Mouse (Mus musculus): ENCODE data around the gene 2310034G01Rik. TPM values are rescaled to one million over a fixed set of nuclear protein-coding genes. Genes with fewer than 3 reads are reported as not detected.
A peak's percentile ranks its signal among the peaks of the same experiment; 100 is the strongest.

2310034G01Rik gene
- total and polyA plus RNA-seq, 3 experiments: 0.34 to 0.66 (median 0.43) TPM

- Histone ChIP-seq H3K27me3 (ENCODE audit: control insufficient read depth, insufficient read depth, low read length) (peaks cover 21% of the 10 kb centered on the region), H3K9ac (ENCODE audit: low read depth, low read length) (no peak overlapping the region), H3K36me3 (ENCODE audit: control insufficient read depth, insufficient read depth, low read length) (no peaks in the 10 kb centered on the region), H3K4me1 (ENCODE audit: control insufficient read depth, insufficient read depth, low read length) (peaks cover 2% of the 10 kb centered on the region; the same call in 1 of the 2 replicates), H3K27ac (no peak overlapping the region), H3K79me2 (replicated peaks; ENCODE audit: control insufficient read depth, insufficient read depth, low read length) (no peaks in the 10 kb centered on the region), H3K4me3 (no peak overlapping the region)
- DNase-seq: peak in 1 of 2 experiments; percentile 14
- TF ChIP-seq POLR2A (IDR thresholded peaks at IDR 0.05; ENCODE audit: insufficient read depth, low read depth, low read length) (no peak), EP300 (IDR thresholded peaks at IDR 0.05; ENCODE audit: insufficient read depth, low read depth, low read length) (no peak), CTCF (IDR thresholded peaks at IDR 0.05) (no peak)
- intact Hi-C loops (cut with DNase I): no loop called here
- WGBS: 35% methylated on average over 6 of the region's 6 CpGs
These were observed 28.8 kb downstream of the 2310034G01Rik start for GRCm38 (mm10) chr19:46321101-46321943.

- Histone ChIP-seq H3K79me2 (replicated peaks; ENCODE audit: control insufficient read depth, insufficient read depth, low read length) (no peaks in the 10 kb centered on the region), H3K27ac (no peak overlapping the region), H3K4me1 (ENCODE audit: control insufficient read depth, insufficient read depth, low read length) (peaks cover 2% of the 10 kb centered on the region; the same call in 1 of the 2 replicates), H3K27me3 (ENCODE audit: control insufficient read depth, insufficient read depth, low read length) (peaks cover 27% of the 10 kb centered on the region), H3K4me3 (no peak overlapping the region), H3K9ac (ENCODE audit: low read depth, low read length) (no peak overlapping the region), H3K36me3 (ENCODE audit: control insufficient read depth, insufficient read depth, low read length) (no peaks in the 10 kb centered on the region)
- no peak for TF ChIP-seq CTCF (IDR thresholded peaks at IDR 0.05)
- TF ChIP-seq EP300 (IDR thresholded peaks at IDR 0.05; ENCODE audit: insufficient read depth, low read depth, low read length): no peak
- TF ChIP-seq POLR2A (IDR thresholded peaks at IDR 0.05; ENCODE audit: insufficient read depth, low read depth, low read length): no peak
- DNase-seq: peak; percentile 1 to 14
- intact Hi-C loops (cut with DNase I): no loop called here
- 75% methylated on average over 8 of the region's 8 CpGs for WGBS
These were observed 29.9 kb downstream of the 2310034G01Rik start for GRCm38 (mm10) chr19:46320076-46320785.

- 11% methylated on average over 16 of the region's 16 CpGs for WGBS
These were observed 31.3 kb downstream of the 2310034G01Rik start for GRCm38 (mm10) chr19:46318586-46319378.

GRCm38 (mm10) chr19:46318031-46318471 lies 32.1 kb downstream of the 2310034G01Rik start:
- peak; percentile 45 to 48 for DNase-seq
- Histone ChIP-seq H3K36me3 (ENCODE audit: control insufficient read depth, insufficient read depth, low read length) (no peaks in the 10 kb centered on the region), H3K9ac (ENCODE audit: low read depth, low read length) (peak overlapping the region; percentile 15; the same call in 1 of the 2 replicates), H3K27me3 (ENCODE audit: control insufficient read depth, insufficient read depth, low read length) (peaks cover 27% of the 10 kb centered on the region), H3K79me2 (replicated peaks; ENCODE audit: control insufficient read depth, insufficient read depth, low read length) (no peaks in the 10 kb centered on the region), H3K4me3 (peak overlapping the region; percentile 14; the same call in 1 of the 2 replicates), H3K4me1 (ENCODE audit: control insufficient read depth, insufficient read depth, low read length) (peaks cover 2% of the 10 kb centered on the region; the same call in 1 of the 2 replicates), H3K27ac (no peak overlapping the region)
- WGBS: 2% methylated on average over 25 of the region's 42 CpGs
- TF ChIP-seq CTCF (IDR thresholded peaks at IDR 0.05): no peak
- no peak for TF ChIP-seq POLR2A (IDR thresholded peaks at IDR 0.05; ENCODE audit: insufficient read depth, low read depth, low read length)
- no peak for TF ChIP-seq EP300 (IDR thresholded peaks at IDR 0.05; ENCODE audit: insufficient read depth, low read depth, low read length)
- intact Hi-C loops (cut with DNase I): no loop called here

More at GRCm38 (mm10) chr19:46318586-46319378, 31.3 kb downstream of the 2310034G01Rik start:
- Histone ChIP-seq H3K36me3 (ENCODE audit: control insufficient read depth, insufficient read depth, low read length) (no peaks in the 10 kb centered on the region), H3K27me3 (ENCODE audit: control insufficient read depth, insufficient read depth, low read length) (peaks cover 27% of the 10 kb centered on the region), H3K4me3 (no peak overlapping the region), H3K9ac (ENCODE audit: low read depth, low read length) (no peak overlapping the region), H3K79me2 (replicated peaks; ENCODE audit: control insufficient read depth, insufficient read depth, low read length) (no peaks in the 10 kb centered on the region), H3K4me1 (ENCODE audit: control insufficient read depth, insufficient read depth, low read length) (peaks cover 2% of the 10 kb centered on the region; the same call in 1 of the 2 replicates), H3K27ac (no peak overlapping the region)
- TF ChIP-seq POLR2A (IDR thresholded peaks at IDR 0.05; ENCODE audit: insufficient read depth, low read depth, low read length) (no peak), CTCF (IDR thresholded peaks at IDR 0.05) (no peak), EP300 (IDR thresholded peaks at IDR 0.05; ENCODE audit: insufficient read depth, low read depth, low read length) (no peak)
- DNase-seq: peak; percentile 52 to 59
- intact Hi-C loops (cut with DNase I): no loop called here

GRCm38 (mm10) chr19:46317546-46317885 lies 32.6 kb downstream of the 2310034G01Rik start:
- peaks cover 27% of the 10 kb centered on the region for H3K27me3 ChIP-seq (ENCODE audit: control insufficient read depth, insufficient read depth, low read length)
- TF ChIP-seq CTCF (IDR thresholded peaks at IDR 0.05) (no peak), EP300 (IDR thresholded peaks at IDR 0.05; ENCODE audit: insufficient read depth, low read depth, low read length) (no peak), POLR2A (IDR thresholded peaks at IDR 0.05; ENCODE audit: insufficient read depth, low read depth, low read length) (no peak)
- intact Hi-C loops (cut with DNase I): no loop called here
- H3K36me3 ChIP-seq (ENCODE audit: control insufficient read depth, insufficient read depth, low read length): no peaks in the 10 kb centered on the region
- no peaks in the 10 kb centered on the region for H3K79me2 ChIP-seq (replicated peaks; ENCODE audit: control insufficient read depth, insufficient read depth, low read length)
- 1% methylated on average over 35 of the region's 48 CpGs for WGBS
- no peak overlapping the region for H3K4me3 ChIP-seq
- H3K27ac ChIP-seq: no peak overlapping the region
- 0 out of 2 replicates have a peak overlapping the region, but pooled peaks have one; percentile 10 for H3K9ac ChIP-seq (ENCODE audit: low read depth, low read length)
- H3K4me1 ChIP-seq (ENCODE audit: control insufficient read depth, insufficient read depth, low read length): peaks cover 2% of the 10 kb centered on the region; the same call in 1 of the 2 replicates
- peak in 1 of 2 experiments; percentile 24 for DNase-seq
